Mouse (Mus musculus): ENCODE data around the gene Pdia5. TPM values are rescaled to one million over a fixed set of nuclear protein-coding genes. Genes with fewer than 3 reads are reported as not detected.

The Pdia5 gene
- polyA plus RNA-seq, 1 experiment from 2014 or later, result 17.0 TPM

DNA sequence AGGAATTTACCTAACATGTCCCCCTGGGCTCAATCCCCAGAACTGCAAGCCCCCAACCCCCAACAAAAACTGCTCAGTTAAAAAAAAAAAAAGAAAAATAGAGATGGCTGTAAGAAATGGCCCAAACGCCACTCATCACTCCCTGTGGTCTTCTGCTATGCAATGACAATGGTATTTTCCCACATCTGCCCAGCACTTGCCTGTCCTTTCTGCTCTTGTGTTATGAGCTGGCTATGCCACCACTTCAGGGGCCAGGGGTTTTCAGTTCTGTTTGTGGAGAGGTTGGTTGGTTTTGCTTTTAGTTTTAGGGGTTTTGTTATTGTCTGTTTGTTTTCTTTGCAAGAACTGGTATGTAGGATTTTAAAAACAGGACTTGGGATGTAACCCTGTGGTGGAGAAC, 13.4 kb downstream of the Pdia5 start:
- WGBS, result 60% methylated on average over 1 of the region's 1 CpGs
- Histone ChIP-seq H3K4me3 (replicated peaks) (no peak overlapping the region), H3K9ac (no peak overlapping the region), H3K27me3 (no peaks in the 10 kb centered on the region), H3K4me1 (peaks cover 5% of the 10 kb centered on the region; the same call in 1 of the 2 replicates), H3K36me3 (replicated peaks) (no peaks in the 10 kb centered on the region), H3K4me2 (no peak overlapping the region), H3K27ac (no peak overlapping the region), H3K9me3 (no peaks in the 10 kb centered on the region)
- no peak for ATAC-seq (ENCODE audit: low FRiP score)

DNA sequence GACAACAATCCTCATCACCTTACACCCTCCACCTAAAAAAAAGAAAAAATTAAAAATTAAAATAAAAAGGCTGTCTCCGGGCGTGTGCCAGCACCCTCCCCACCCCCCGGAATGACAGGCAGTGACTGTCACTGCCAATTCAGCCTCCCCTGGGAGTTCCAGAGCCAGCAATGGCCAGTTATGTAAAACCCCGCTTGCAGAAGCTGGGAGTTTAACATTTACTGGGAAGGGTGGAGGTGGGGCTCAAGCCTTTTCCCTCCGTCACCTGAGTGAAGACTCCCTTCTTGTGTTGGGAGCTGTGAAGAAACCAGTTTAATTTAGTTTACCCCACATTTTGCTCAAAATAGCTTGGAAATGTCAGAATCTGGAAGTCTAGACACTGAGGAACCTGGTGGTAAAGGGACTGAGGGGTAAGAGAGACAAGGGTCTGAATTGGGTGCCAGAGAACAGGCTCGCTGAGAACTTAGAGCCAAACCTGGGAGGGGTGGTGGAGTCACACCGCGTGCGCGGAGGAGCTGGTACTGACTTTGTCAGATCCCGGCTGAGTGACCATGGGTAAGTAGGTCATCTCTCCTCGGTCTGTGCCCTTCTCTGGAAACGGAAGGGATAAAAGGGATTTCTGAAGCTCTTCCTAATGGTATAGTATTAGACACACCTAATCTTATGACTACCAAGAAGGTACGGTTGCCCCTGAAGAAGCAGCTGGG, 18.0 kb downstream of the Pdia5 start:
- WGBS, result 92% methylated on average over 14 of the region's 14 CpGs
- H3K4me1 ChIP-seq, result 0 out of 2 replicates have a peak, but pooled peaks cover 9% of the 10 kb centered on the region
- H3K36me3 ChIP-seq (replicated peaks), result no peaks in the 10 kb centered on the region
- H3K27ac ChIP-seq, result no peak overlapping the region
- no peak overlapping the region for H3K4me2 ChIP-seq
- no peaks in the 10 kb centered on the region for H3K27me3 ChIP-seq
- no peaks in the 10 kb centered on the region for H3K9me3 ChIP-seq
- H3K9ac ChIP-seq, result no peak overlapping the region
- no peak overlapping the region for H3K4me3 ChIP-seq (replicated peaks)
- no peak for ATAC-seq (ENCODE audit: low FRiP score)

DNA sequence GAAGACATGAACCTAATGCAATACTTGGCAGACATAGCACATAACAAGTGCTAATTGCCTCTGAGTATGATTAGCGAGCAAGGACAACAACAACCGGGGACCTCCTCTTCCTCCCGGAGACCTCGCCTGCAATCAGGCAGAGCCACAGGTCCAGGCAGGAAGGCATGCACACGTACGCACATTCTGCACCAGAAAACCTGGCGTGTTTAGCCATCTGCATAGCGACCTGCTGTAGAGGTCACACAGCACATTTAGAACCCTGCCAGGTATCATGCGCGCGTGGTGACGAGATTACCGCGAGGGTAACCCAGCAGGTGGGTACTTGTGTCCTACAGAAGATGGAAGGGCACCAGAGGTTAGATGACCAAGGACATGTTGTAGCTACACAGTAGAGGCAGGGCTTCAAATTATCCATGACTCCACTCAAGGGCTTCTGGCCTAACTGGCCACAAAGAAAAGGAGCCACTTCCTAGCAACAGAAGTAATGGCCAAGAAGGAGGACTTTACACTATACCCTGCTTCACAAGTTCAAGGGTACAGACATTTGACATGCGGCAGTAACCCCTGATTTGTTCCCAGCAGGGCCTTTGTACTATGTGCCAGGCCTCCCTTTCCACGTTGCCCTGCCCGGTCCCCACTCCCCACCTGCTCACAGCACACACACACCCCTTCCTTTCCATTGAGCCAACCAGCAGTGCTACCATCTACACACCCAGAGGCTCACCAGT, 18.7 kb downstream of the Pdia5 start:
- ATAC-seq (ENCODE audit: low FRiP score), result no peak
- 91% methylated on average over 17 of the region's 17 CpGs for WGBS
- 0 out of 2 replicates have a peak, but pooled peaks cover 9% of the 10 kb centered on the region for H3K4me1 ChIP-seq
- no peaks in the 10 kb centered on the region for H3K9me3 ChIP-seq
- no peak overlapping the region for H3K9ac ChIP-seq
- H3K4me2 ChIP-seq, result no peak overlapping the region
- H3K27ac ChIP-seq, result no peak overlapping the region
- H3K27me3 ChIP-seq, result no peaks in the 10 kb centered on the region
- no peaks in the 10 kb centered on the region for H3K36me3 ChIP-seq (replicated peaks)
- H3K4me3 ChIP-seq (replicated peaks), result no peak overlapping the region

DNA sequence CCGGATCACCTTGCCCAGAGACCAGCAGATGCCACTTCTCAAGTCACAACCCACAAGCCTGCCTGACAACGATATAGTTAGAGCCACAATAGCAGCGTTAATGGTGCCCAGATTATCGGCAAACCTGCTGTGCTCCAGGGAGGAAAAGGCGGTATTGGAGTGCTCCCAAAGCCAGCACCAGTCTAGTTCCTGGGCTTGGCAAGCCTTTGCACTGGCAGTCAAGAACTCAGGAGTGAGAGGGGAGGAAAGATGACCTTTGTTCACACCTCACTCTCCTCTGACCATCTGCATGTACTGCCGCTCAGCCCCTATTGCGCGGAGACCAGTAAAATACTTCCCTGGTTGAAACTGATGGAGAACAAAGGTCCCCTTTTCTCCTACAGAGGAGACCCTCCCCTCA, 19.7 kb downstream of the Pdia5 start:
- Histone ChIP-seq H3K9ac (no peak overlapping the region), H3K4me1 (0 out of 2 replicates have a peak, but pooled peaks cover 9% of the 10 kb centered on the region), H3K36me3 (replicated peaks) (no peaks in the 10 kb centered on the region; the same call in 1 of the 2 replicates), H3K4me3 (replicated peaks) (no peak overlapping the region), H3K27ac (no peak overlapping the region), H3K4me2 (no peak overlapping the region), H3K27me3 (no peaks in the 10 kb centered on the region), H3K9me3 (no peaks in the 10 kb centered on the region)
- no peak for ATAC-seq (ENCODE audit: low FRiP score)
- 81% methylated on average over 8 of the region's 8 CpGs for WGBS

DNA sequence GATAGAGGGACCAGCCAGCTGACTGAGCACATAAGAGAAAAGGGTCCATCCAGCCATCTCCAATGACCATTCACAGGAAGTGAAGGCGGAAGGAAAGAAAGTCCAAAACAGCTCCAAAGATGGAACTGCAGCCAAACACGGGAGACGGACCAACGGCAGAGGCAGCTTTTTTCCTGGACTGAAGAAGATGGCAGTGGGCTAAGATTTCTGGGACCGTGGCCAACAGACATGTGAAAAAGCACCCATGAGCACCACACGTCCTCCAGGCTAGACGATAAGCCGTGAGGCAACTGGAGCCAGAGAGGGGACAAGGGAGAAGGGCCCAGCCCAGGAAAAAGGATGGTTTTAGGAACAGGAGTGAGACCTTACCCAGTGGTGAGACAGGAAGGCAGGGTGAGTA, 20.6 kb downstream of the Pdia5 start:
- WGBS, result 95% methylated on average over 8 of the region's 8 CpGs
- no peak for ATAC-seq (ENCODE audit: low FRiP score)

DNA sequence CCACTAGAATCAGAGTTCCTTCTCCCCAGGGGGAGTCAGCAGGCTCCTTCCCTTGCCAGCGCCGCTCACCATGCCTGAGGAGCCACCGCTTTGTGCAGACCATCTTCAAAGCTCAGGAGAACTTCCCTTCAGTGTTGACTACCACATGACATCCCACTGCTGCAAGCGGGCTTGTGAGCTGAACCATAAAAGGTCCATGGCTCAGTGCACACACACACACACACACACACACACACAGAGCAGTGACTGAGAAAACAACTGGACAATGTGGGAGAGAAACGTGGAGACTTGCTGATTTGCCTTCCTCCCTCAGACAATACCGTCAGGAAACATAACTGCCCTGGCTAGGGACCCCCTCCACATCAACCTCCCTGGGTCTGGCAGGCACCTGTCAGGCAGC, 21.7 kb downstream of the Pdia5 start:
- Histone ChIP-seq H3K27me3 (no peaks in the 10 kb centered on the region), H3K9ac (no peak overlapping the region), H3K9me3 (no peaks in the 10 kb centered on the region), H3K4me1 (peaks cover 24% of the 10 kb centered on the region), H3K27ac (no peak overlapping the region), H3K4me2 (no peak overlapping the region), H3K4me3 (replicated peaks) (no peak overlapping the region), H3K36me3 (replicated peaks) (no peaks in the 10 kb centered on the region; the same call in 1 of the 2 replicates)
- 83% methylated on average over 6 of the region's 6 CpGs for WGBS
- no peak for ATAC-seq (ENCODE audit: low FRiP score)

More for the DNA sequence above, 20.6 kb downstream of the Pdia5 start:
- H3K27me3 ChIP-seq, result no peaks in the 10 kb centered on the region
- H3K4me3 ChIP-seq (replicated peaks), result no peak overlapping the region
- H3K36me3 ChIP-seq (replicated peaks), result no peaks in the 10 kb centered on the region; the same call in 1 of the 2 replicates
- H3K4me1 ChIP-seq, result peaks cover 14% of the 10 kb centered on the region
- no peak overlapping the region for H3K27ac ChIP-seq
- no peak overlapping the region for H3K4me2 ChIP-seq
- H3K9ac ChIP-seq, result no peak overlapping the region
- H3K9me3 ChIP-seq, result no peaks in the 10 kb centered on the region

DNA sequence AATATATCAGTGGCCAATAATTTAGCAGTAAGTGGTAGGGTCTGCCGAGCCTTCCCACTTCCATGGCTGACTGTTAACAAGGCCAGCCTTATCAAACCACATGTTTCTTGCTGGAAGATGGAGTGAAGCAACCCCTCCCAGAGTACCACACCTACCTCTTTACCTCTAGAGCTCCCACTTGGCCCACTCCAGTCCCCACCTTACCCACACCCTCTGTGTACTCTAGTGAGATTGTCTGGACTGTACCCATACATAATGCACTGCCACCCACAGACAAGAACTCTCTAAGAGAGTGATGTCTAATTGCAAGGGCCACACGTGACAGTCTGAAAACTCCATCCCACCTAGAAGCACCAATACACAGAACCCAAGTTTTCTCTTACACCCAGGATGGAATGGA, 23.6 kb downstream of the Pdia5 start:
- Histone ChIP-seq H3K36me3 (replicated peaks) (no peaks in the 10 kb centered on the region; the same call in 1 of the 2 replicates), H3K4me2 (no peak overlapping the region), H3K4me3 (replicated peaks) (no peak overlapping the region), H3K9me3 (no peaks in the 10 kb centered on the region), H3K27me3 (no peaks in the 10 kb centered on the region), H3K27ac (no peak overlapping the region), H3K9ac (no peak overlapping the region), H3K4me1 (peaks cover 24% of the 10 kb centered on the region)
- WGBS, result 97% methylated on average over 2 of the region's 2 CpGs
- no peak for ATAC-seq (ENCODE audit: low FRiP score)

DNA sequence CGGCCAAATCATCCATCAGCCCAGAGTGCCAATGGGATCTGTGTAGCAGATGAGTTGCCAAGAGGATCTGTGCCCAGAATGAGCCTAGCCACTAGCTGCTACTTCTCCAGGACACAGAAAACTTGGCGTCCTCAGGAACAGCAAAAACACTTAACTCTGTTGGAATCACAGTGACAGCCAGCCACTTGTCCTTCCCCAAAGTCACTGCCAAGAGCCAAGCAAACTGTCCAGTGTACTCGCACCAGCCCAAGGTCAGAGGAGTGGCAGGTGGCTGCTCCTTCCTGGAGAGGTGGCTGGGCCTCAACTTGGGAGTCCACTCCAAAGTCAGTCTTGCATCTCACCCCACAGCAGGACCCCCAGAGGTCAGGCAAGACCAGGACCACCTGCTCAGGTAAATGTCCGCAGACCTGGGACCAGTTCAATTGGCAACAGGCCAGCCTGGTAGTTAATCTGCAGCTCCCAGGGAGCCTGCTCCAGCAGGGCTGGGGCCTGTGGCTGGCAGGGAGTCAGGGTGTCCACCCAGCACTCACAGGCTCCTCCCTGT, 24.8 kb downstream of the Pdia5 start:
- Histone ChIP-seq H3K27ac (no peak overlapping the region), H3K27me3 (no peaks in the 10 kb centered on the region), H3K9ac (no peak overlapping the region), H3K36me3 (replicated peaks) (no peaks in the 10 kb centered on the region; the same call in 1 of the 2 replicates), H3K4me3 (replicated peaks) (no peak overlapping the region), H3K4me1 (peaks cover 22% of the 10 kb centered on the region), H3K4me2 (no peak overlapping the region), H3K9me3 (no peaks in the 10 kb centered on the region)
- 86% methylated on average over 4 of the region's 4 CpGs for WGBS
- ATAC-seq (ENCODE audit: low FRiP score), result no peak

DNA sequence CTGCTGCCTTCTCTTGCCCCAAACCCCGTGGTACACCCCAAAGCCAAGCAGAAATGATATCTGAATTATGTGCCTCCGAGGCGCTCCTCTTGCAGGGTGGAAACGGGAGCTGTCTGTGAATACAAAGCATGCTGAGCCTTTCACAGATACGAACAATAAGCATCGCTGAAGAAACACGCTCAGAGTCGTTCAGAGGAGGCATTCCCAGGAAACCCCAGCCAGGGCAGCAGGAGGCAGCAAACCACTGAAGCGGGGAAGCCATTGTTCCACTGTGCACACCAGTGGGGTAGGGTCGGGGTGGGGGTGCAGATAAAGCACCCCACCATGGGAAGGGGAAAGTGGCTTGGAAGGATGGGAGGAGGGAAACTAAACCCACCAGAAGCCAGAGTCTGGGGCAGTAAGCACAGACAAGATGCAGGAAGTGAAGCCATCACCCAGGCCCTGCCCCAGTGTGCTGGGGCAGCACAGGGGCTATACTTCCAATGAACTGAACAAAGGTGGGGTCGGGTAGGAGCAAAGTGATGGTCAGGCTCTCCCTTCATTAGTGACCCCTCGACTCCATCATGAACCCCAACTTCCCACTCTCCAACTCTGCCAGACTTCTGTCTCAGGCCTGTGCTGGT, 25.9 kb downstream of the Pdia5 start:
- Histone ChIP-seq H3K9me3 (no peaks in the 10 kb centered on the region), H3K36me3 (replicated peaks) (no peaks in the 10 kb centered on the region; the same call in 1 of the 2 replicates), H3K4me3 (replicated peaks) (no peak overlapping the region), H3K27me3 (no peaks in the 10 kb centered on the region), H3K4me2 (no peak overlapping the region; the same call in 1 of the 2 replicates), H3K9ac (0 out of 2 replicates have a peak overlapping the region, but pooled peaks have one; percentile 18), H3K27ac (0 out of 2 replicates have a peak overlapping the region, but pooled peaks have one; percentile 50), H3K4me1 (peaks cover 20% of the 10 kb centered on the region)
- 15% methylated on average over 12 of the region's 12 CpGs for WGBS
- peak; percentile 80 for ATAC-seq (ENCODE audit: low FRiP score)

DNA sequence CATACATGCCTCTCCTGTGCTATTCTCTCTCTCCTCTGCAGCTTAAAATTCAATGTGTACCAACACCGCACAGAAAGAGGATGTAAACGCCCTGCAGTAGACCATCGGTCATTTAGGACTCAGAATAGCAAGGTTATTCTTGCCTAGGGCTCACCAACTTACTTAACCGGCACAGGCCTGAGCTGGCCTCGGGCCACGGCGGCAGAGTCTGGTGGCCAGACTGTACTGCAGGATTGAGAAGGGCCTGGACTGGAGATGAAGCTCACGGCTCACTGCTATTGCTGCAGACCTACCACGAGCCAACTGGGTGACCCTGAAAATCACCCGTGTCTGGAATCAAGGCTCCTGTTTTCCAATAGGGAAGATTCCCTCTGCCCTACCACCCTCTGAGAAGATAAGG, 27.0 kb downstream of the Pdia5 start:
- no peak overlapping the region for H3K27ac ChIP-seq
- H3K4me1 ChIP-seq, result peaks cover 26% of the 10 kb centered on the region
- WGBS, result 90% methylated on average over 10 of the region's 10 CpGs

DNA sequence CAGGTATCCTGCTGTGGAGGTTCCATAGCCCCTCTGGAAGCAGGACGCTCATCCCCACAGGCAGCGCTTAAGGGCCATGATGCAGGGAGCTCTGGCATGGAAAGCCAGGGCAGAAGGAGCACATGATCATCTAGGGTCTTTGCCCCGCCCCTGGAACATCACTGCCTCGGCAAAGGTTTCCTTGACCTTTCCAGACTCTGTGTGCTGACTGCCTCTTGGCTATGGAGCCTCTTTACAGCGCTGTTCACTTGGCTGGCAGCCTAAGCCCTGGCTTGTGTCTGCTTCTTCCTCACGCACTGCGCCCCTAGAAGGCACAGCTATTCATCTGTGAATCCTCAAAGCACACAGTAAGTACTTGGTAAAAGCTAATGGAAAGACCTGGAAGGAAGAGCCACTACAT, 27.7 kb downstream of the Pdia5 start:
- Histone ChIP-seq H3K9me3 (no peaks in the 10 kb centered on the region), H3K36me3 (replicated peaks) (no peaks in the 10 kb centered on the region; the same call in 1 of the 2 replicates), H3K9ac (no peak overlapping the region), H3K4me1 (peaks cover 24% of the 10 kb centered on the region), H3K4me3 (replicated peaks) (no peak overlapping the region), H3K4me2 (no peak overlapping the region), H3K27me3 (no peaks in the 10 kb centered on the region), H3K27ac (no peak overlapping the region)
- WGBS, result 80% methylated on average over 7 of the region's 7 CpGs
- ATAC-seq (ENCODE audit: low FRiP score), result no peak

More for the DNA sequence above, 27.0 kb downstream of the Pdia5 start:
- no peak overlapping the region for H3K4me3 ChIP-seq (replicated peaks)
- no peak for ATAC-seq (ENCODE audit: low FRiP score)
- no peaks in the 10 kb centered on the region; the same call in 1 of the 2 replicates for H3K36me3 ChIP-seq (replicated peaks)
- no peaks in the 10 kb centered on the region for H3K9me3 ChIP-seq
- H3K9ac ChIP-seq, result no peak overlapping the region
- no peak overlapping the region for H3K4me2 ChIP-seq
- no peaks in the 10 kb centered on the region for H3K27me3 ChIP-seq

DNA sequence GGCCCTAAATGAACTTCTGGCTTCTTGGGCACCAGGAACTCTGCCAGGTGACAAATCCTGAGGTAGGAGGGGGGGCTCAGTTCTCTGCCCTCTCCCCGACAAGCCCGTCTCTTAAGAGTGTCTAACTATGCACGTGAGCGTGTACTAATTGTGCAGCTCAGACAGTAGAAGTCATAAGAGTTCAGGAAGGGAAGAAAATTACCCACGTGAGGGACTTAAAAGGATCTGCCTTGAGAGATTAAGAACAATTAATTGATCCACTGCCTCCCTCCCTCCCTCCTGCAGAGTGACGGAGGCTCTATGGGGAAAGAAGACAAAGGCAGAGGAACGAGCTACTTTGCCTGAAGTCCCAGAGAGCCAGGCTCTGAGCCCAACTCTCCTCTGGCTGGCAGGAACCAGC, 31.1 kb downstream of the Pdia5 start:
- Histone ChIP-seq H3K4me3 (replicated peaks) (no peak overlapping the region), H3K4me2 (no peak overlapping the region), H3K27me3 (no peaks in the 10 kb centered on the region), H3K4me1 (peaks cover 14% of the 10 kb centered on the region), H3K27ac (no peak overlapping the region), H3K9ac (no peak overlapping the region), H3K9me3 (no peaks in the 10 kb centered on the region), H3K36me3 (replicated peaks) (no peaks in the 10 kb centered on the region; the same call in 1 of the 2 replicates)
- WGBS, result 12% methylated on average over 7 of the region's 7 CpGs
- ATAC-seq (ENCODE audit: low FRiP score), result no peak

All from forebrain, embryonic 12.5 days (tissue).